Mouse (Mus musculus): ENCODE data around the gene Cbx7. TPM values are rescaled to one million over a fixed set of nuclear protein-coding genes. Genes with fewer than 3 reads are reported as not detected.
"Not testable (repeated sequence)": the region's sequence is repeated elsewhere in the genome, so short reads cannot be mapped to it uniquely, and the experiment has no call there.

The Cbx7 gene
- total RNA-seq, 1 experiment from 2014 or later: 7.2 TPM

DNA sequence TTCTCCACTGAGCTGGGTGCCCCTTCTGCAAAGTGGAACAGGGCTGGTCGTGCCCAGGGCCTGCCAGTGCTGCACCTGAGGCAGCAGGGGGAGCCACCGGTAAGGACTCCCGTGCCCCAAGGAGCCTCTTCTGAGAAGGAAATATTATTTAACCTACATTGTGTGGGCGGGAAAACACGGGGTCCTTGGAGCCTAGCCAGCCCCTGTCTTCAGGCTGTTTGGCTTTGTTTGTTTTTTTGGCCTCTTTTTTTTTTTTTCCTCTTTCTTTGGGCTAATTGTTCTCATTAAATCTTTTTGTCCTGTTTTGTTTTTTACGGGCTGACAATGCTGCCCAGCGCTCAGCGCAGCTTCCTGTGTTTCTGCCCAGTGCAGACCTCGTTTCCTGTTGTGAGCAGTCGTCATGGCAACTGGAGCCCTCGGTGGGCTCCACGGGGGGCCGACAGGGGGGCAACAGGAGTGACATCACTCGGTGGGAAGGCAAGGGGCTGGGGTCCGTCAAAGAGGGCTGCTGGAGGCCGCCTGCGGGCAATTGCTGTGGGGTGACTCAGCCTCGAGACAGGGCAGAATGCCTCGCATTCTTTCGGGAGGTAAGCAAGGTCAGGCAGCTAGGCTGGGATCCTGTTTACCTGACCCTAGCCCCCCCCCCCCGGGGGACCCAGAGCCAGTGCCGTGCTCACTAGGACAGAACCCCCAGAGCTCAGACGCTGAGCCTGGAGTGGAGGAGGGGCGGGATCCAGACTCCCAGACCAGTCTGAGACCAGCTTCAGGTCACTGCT is 20.5 kb downstream of the Cbx7 start:
- DNase-seq: peak; percentile 77

- no peak for DNase-seq
These were observed 23.2 kb downstream of the Cbx7 start for GRCm38 (mm10) chr15:79947681-79948080.

- DNase-seq: peak; percentile 62
These were observed 24.1 kb downstream of the Cbx7 start for GRCm38 (mm10) chr15:79946790-79947189.

GRCm38 (mm10) chr15:79946022-79946421 is 24.9 kb downstream of the Cbx7 start:
- peak; percentile 95 for DNase-seq

- no peak for DNase-seq
These were observed 26.0 kb downstream of the Cbx7 start for GRCm38 (mm10) chr15:79944948-79945347.

- DNase-seq: no peak
These were observed 27.3 kb downstream of the Cbx7 start for GRCm38 (mm10) chr15:79943584-79943983.

- no peak for DNase-seq
These were observed 28.4 kb downstream of the Cbx7 start for GRCm38 (mm10) chr15:79942541-79942940.

GRCm38 (mm10) chr15:79940932-79941331 is 30.0 kb downstream of the Cbx7 start:
- peak; percentile 76 for DNase-seq

DNA sequence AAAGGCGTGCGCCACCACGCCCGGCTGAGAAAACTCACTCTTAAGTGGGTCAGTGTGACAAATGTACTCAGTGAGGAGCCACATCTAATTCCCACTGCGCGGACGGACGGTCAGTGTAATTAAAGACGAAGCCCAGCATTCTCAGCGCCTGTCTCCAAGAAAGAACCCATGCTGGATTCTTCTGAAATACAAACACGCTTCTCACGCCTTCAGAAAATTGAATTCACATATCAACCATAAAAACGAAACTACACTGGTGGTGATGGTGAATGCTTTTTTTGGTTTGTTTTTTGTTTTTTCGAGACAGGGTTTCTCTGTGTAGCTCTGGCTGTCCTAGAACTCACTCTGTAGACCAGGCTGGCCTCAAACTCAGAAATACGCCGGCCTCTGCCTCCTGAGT is 31.0 kb downstream of the Cbx7 start:
- DNase-seq: no peak

GRCm38 (mm10) chr15:79939501-79939900 is 31.4 kb downstream of the Cbx7 start:
- DNase-seq: not testable (repeated sequence)

- DNase-seq: no peak
These were observed 31.9 kb downstream of the Cbx7 start for GRCm38 (mm10) chr15:79939020-79939419.

- no peak for DNase-seq
These were observed 34.6 kb downstream of the Cbx7 start for GRCm38 (mm10) chr15:79936374-79936751.

- no peak for DNase-seq
These were observed 35.1 kb downstream of the Cbx7 start for GRCm38 (mm10) chr15:79935654-79936373.

- DNase-seq: no peak
These were observed 36.1 kb downstream of the Cbx7 start for GRCm38 (mm10) chr15:79934776-79935175.

- DNase-seq: no peak
These were observed 37.0 kb downstream of the Cbx7 start for GRCm38 (mm10) chr15:79933670-79934514.

DNA sequence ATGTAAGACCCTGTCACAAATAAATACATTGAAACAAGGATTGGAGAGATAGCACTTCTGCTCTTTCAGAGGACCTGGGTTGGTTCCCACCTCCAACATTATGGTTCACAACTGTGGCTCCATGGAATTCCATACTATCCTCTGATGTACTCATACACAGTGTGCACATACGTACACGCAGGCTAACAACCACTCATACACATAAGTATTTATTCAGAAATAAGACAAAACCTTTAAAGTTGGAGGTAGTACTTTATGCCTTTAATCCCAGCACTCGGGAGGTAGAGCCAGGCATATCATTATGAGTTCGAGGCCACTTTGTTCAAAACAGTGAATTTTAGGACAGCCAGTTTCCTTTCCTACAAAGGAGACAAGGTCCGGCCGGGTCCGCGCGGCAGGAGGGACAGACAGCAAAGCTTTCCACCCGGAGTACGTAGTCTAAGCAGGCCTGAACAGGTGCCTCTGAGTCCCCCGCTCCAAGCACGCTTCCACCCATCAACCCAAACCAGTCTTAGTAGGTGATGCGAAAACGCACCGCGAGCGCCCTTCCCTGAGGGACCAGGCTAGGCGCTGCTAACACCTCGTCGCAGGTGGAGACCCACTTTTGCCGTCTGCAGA is 37.8 kb downstream of the Cbx7 start:
- no peak for DNase-seq

DNA sequence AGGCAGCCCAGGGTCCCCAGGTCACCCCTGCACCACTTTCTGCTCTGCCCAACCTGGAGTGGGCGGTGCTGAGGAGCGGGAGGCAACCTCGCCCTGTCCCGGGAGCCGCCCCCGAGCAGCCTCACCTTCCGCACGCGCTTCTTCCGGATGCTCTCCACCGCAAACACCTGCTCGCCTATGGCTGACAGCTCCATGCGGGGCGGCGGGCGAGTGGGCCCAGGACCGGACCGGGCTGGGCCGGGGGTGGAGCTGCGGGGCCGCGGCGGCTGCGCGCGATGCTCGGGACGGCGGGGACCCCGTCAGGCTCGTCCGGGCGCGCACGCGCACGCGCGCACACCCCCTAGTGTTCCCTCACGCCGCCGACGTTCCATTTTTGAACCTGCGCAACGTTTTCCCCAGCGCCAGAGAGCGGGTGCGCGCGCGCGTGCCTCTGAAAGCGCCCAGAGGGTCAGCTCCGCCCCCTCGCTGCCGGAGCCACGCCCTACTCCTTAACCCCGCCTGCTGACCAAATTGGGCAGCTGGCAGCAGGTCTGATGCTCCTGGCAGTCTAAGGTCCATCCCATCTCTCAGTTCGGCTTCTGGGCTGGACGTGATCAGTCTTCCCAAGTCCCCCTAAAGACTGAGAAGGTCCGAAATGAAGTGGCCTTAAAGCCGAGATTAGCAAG is 38.5 kb downstream of the Cbx7 start:
- DNase-seq: peak; percentile 96

- DNase-seq: no peak
These were observed 39.3 kb downstream of the Cbx7 start for GRCm38 (mm10) chr15:79931496-79932141.

DNA sequence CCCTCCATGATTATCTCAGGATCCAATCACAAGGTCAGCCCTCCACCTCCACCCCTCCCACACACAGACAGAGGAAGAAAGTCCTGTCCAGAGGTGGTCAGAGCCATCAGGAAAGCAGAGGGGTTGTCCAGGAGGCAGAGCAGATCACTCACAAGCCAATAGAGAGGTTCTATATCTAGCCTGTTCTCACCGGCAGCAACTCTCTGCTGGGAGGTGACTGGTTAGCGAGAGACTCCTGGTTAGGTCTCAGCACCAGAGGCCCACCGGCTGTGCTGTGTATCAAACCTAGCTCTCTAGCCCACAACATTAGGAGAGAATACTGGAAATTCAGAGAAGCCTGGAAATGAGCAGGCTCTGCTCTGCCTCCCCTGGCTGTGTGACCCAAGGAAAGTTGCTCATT is 41.2 kb downstream of the Cbx7 start:
- DNase-seq: no peak

- no peak for DNase-seq
These were observed 42.2 kb downstream of the Cbx7 start for GRCm38 (mm10) chr15:79928736-79929135.

DNA sequence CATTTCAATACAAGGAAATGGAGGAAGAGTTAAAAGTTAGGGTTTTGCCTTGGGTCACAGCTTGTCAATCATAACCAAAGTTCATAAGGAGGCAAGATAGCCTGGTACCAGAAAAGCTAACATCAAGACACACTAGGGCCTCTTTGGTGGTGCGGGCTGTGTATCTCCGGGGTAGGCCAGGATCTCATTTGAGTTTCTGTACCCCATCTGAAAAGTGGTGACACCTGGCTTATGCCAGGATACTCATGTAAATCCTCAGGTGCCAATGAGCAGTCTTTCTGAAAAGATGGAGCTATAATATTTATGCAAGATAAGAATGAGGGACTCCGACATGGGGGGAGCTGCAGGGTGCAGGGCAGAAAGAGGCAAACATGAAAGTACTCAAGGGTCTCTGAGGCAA is 42.6 kb downstream of the Cbx7 start:
- no peak for DNase-seq
